Mouse (Mus musculus) ES-E14 (cell line): ENCODE measurements around the gene Tgfbr3.

ENCODE experiments used
- CHD2 ChIP-seq: IDR thresholded peaks from 2 replicates; pipeline ENCODE4 v1.6.1; 2014; ENCODE audit warnings: mild to moderate bottlenecking, low read depth, low read length, inconsistent platforms
- HCFC1 ChIP-seq: IDR thresholded peaks from 2 replicates; pipeline ENCODE4 v1.6.1; 2012; ENCODE audit warnings: low read length, inconsistent platforms, borderline replicate concordance; ENCODE audit not compliant: insufficient read depth
- MAFK ChIP-seq: IDR thresholded peaks from 2 replicates; pipeline ENCODE4 v1.6.1; 2014; ENCODE audit warnings: mild to moderate bottlenecking, low read depth, low read length, inconsistent platforms; ENCODE audit not compliant: insufficient read depth
- ZC3H11A ChIP-seq: IDR thresholded peaks from 2 replicates; pipeline ENCODE4 v1.6.1; 2012; ENCODE audit warnings: low read depth, mild to moderate bottlenecking, inconsistent platforms, low read length, borderline replicate concordance
- ZNF384 ChIP-seq: IDR thresholded peaks from 2 replicates; pipeline ENCODE4 v1.6.1; 2012; ENCODE audit warnings: low read depth, low read length, inconsistent platforms

DNA sequence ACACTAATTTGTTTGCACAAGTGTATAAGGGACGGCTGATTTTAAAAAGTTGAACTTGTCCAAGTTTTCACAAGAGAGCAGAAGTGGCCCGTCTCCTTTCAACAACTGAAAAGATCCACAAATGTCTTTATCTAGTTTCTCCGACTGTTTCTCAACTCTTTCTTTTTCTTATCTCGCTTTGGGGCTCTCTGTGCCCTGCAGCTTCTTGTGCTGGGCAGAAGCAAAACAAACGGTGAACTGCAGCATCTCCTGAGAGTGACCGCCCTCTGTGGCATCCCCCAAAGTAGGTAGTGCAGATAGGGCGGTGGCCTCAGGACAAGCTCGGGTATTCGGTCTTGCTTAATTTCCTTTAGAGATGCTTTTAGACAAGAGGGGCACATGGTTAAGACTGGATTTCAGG, 96.3 kb downstream of the Tgfbr3 start:
- TF ChIP-seq ZNF384 (no peak), HCFC1 (no peak), ZC3H11A (no peak), MAFK (no peak), CHD2 (no peak)
